16 mouse cellular contexts compared by ENCODE assay signal in the genomic region with DNA sequence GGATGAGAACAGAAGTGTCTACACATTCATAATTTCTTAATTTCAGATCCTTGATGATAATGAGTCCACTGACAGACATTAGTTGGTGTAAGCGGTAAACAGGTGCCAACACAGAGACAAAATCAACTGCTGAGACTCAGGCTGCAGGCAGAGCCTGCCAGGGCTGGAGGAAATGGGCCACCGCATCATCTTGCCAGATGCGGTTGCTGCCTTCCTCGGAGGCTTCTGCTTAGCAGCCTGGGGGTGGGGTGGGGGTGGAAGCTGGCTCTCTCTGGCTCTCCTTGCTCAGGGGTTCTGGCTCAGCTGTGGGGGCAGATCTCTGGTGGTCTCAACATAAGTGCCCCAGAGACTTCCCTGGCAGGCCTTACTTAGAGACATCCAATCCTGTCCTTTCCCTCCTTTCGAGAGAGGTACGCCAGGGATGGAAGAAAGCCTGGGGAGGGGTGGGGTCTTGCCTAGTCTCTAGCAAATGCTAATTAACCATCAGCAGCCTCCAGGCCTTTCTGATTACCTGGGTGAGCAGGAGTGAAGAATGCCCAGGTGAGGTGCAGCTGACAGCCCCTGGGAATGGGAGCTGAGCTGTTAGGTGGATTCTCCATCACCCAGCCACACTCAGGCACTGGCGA. TPM values are rescaled to one million over a fixed set of nuclear protein-coding genes. Genes with fewer than 3 reads are reported as not detected.
A peak's percentile ranks its signal among the peaks of the same experiment; 100 is the strongest.
DNase-seq lines count a peak whose midpoint lies in the region; ATAC-seq and TF ChIP-seq lines count a peak whose summit lies in the region.
"Had no signal": no experiment of that assay in that cellular context is flagged by ENCODE, and none has a peak within 500 bp of the region (broad histone marks: within the 10 kb centered on the region; RNA-seq: fewer than 3 reads in every experiment).

No protein-coding gene starts in this region.

- TF ChIP-seq CTCF in midbrain, postnatal 0 days (IDR thresholded peaks at IDR 0.05) = no peak

- H3K27ac ChIP-seq in forebrain, embryonic 14.5 days (ENCODE audit: low read depth, low read length) = no peak overlapping the region
- no peak overlapping the region for H3K27ac ChIP-seq in forebrain, embryonic 16.5 days (ENCODE audit: low read length)
- no peak overlapping the region for H3K27ac ChIP-seq in midbrain, postnatal 0 days (ENCODE audit: low read depth, low read length)
- H3K27ac ChIP-seq in midbrain, embryonic 10.5 days (replicated peaks) = no peak overlapping the region
- H3K27ac ChIP-seq in neural tube, embryonic 14.5 days (ENCODE audit: low read depth, low read length) = peak overlapping the region; percentile 3
- H3K27ac ChIP-seq: heart, embryonic 10.5 days; intestine, embryonic 15.5 days; kidney, postnatal 0 days; lung, embryonic 15.5 days had no signal

- no peaks in the 10 kb centered on the region for H3K27me3 ChIP-seq in forebrain, embryonic 14.5 days (replicated peaks; ENCODE audit: control insufficient read depth, insufficient read depth, low read length)
- no peaks in the 10 kb centered on the region for H3K27me3 ChIP-seq in forebrain, embryonic 16.5 days (replicated peaks; ENCODE audit: control insufficient read depth, insufficient read depth, low read length)
- no peaks in the 10 kb centered on the region for H3K27me3 ChIP-seq in midbrain, postnatal 0 days (ENCODE audit: insufficient read depth, low read length)
- H3K27me3 ChIP-seq in midbrain, embryonic 10.5 days (ENCODE audit: low read depth, poor library complexity, severe bottlenecking) = peaks cover 6% of the 10 kb centered on the region; the same call in 1 of the 2 replicates
- no peaks in the 10 kb centered on the region for H3K27me3 ChIP-seq in neural tube, embryonic 14.5 days (ENCODE audit: control insufficient read depth, insufficient read depth, low read length)
- H3K27me3 ChIP-seq: intestine, embryonic 15.5 days; lung, embryonic 15.5 days had no signal

- DNase-seq in forebrain, embryonic 14.5 days (ENCODE audit: low spot score) = peak; percentile 10
- DNase-seq in midbrain, postnatal 0 days (ENCODE audit: low spot score) = peak; percentile 31
- DNase-seq in midbrain, embryonic 10.5 days (ENCODE audit: low spot score) = no peak
- peak; percentile 58 to 81 for DNase-seq in thymus, postnatal 36 days
- no peak for DNase-seq in yolk sac, embryonic 10.5 days (ENCODE audit: low spot score)
- DNase-seq: cerebellum, adult 11-12 months; gastrocnemius, postnatal 14 days; heart, postnatal 36 days had no signal

- ATAC-seq in forebrain, embryonic 14.5 days = no peak
- no peak for ATAC-seq in forebrain, embryonic 16.5 days
- no peak for ATAC-seq in midbrain, postnatal 0 days (ENCODE audit: low FRiP score)
- ATAC-seq in neural tube, embryonic 14.5 days (ENCODE audit: low read depth) = peak; percentile 74; the same call in 1 of the 2 replicates
- no peak for ATAC-seq in erythroblast, adult 5-6 weeks (replicated peaks; ENCODE audit: low FRiP score, poor library complexity, severe bottlenecking)
- ATAC-seq: intestine, embryonic 15.5 days had no signal

- H3K9ac ChIP-seq in forebrain, embryonic 14.5 days (ENCODE audit: low read length) = no peak overlapping the region
- no peak overlapping the region for H3K9ac ChIP-seq in forebrain, embryonic 16.5 days (replicated peaks; ENCODE audit: low read depth, low read length)
- H3K9ac ChIP-seq in midbrain, postnatal 0 days (replicated peaks; ENCODE audit: low read length, poor library complexity, severe bottlenecking) = no peak overlapping the region
- no peak overlapping the region for H3K9ac ChIP-seq in neural tube, embryonic 14.5 days (replicated peaks; ENCODE audit: low read depth, low read length)
- H3K9ac ChIP-seq: intestine, embryonic 15.5 days; lung, embryonic 15.5 days had no signal

- no peaks in the 10 kb centered on the region for H3K9me3 ChIP-seq in forebrain, embryonic 14.5 days (replicated peaks; ENCODE audit: control insufficient read depth, low read length)
- H3K9me3 ChIP-seq in forebrain, embryonic 16.5 days (ENCODE audit: control insufficient read depth, low read length) = no peaks in the 10 kb centered on the region
- no peaks in the 10 kb centered on the region for H3K9me3 ChIP-seq in midbrain, postnatal 0 days (ENCODE audit: low read length)
- H3K9me3 ChIP-seq in midbrain, embryonic 10.5 days (replicated peaks) = no peaks in the 10 kb centered on the region
- no peaks in the 10 kb centered on the region for H3K9me3 ChIP-seq in neural tube, embryonic 14.5 days (ENCODE audit: control insufficient read depth, low read length)
- H3K9me3 ChIP-seq: heart, embryonic 10.5 days; intestine, embryonic 15.5 days; lung, embryonic 15.5 days had no signal

- H3K4me3 ChIP-seq in forebrain, embryonic 14.5 days (ENCODE audit: low read depth, low read length) = no peak overlapping the region
- H3K4me3 ChIP-seq in forebrain, embryonic 16.5 days (replicated peaks; ENCODE audit: low read length) = no peak overlapping the region
- no peak overlapping the region for H3K4me3 ChIP-seq in midbrain, postnatal 0 days (ENCODE audit: low read depth, low read length)
- H3K4me3 ChIP-seq in midbrain, embryonic 10.5 days = no peak overlapping the region
- no peak overlapping the region for H3K4me3 ChIP-seq in neural tube, embryonic 14.5 days (ENCODE audit: low read depth, low read length)
- H3K4me3 ChIP-seq: heart, embryonic 10.5 days; intestine, embryonic 15.5 days; lung, embryonic 15.5 days had no signal

- H3K4me2 ChIP-seq in forebrain, embryonic 14.5 days (ENCODE audit: low read length) = no peak overlapping the region
- no peak overlapping the region for H3K4me2 ChIP-seq in forebrain, embryonic 16.5 days (ENCODE audit: low read length)
- no peak overlapping the region for H3K4me2 ChIP-seq in midbrain, postnatal 0 days (ENCODE audit: low read depth, low read length, poor library complexity, severe bottlenecking)
- no peak overlapping the region for H3K4me2 ChIP-seq in neural tube, embryonic 14.5 days (ENCODE audit: low read depth, low read length)
- H3K4me2 ChIP-seq: intestine, embryonic 15.5 days; liver, embryonic 11.5 days; lung, embryonic 15.5 days had no signal

- H3K36me3 ChIP-seq in forebrain, embryonic 14.5 days (ENCODE audit: control insufficient read depth, insufficient read depth, low read length) = no peaks in the 10 kb centered on the region
- H3K36me3 ChIP-seq in forebrain, embryonic 16.5 days (ENCODE audit: control insufficient read depth, insufficient read depth) = no peaks in the 10 kb centered on the region
- no peaks in the 10 kb centered on the region for H3K36me3 ChIP-seq in midbrain, postnatal 0 days (ENCODE audit: insufficient read depth, low read length)
- no peaks in the 10 kb centered on the region for H3K36me3 ChIP-seq in midbrain, embryonic 10.5 days
- no peaks in the 10 kb centered on the region for H3K36me3 ChIP-seq in neural tube, embryonic 14.5 days (ENCODE audit: control insufficient read depth, insufficient read depth, low read length)
- H3K36me3 ChIP-seq: heart, embryonic 10.5 days; intestine, embryonic 15.5 days; lung, embryonic 15.5 days had no signal

- 59% methylated on average over 7 of the region's 7 CpGs for WGBS in forebrain, embryonic 14.5 days
- whole genome bisulfite sequencing in forebrain, embryonic 16.5 days = 51% methylated on average over 7 of the region's 7 CpGs
- WGBS in midbrain, postnatal 0 days = 53% methylated on average over 7 of the region's 7 CpGs
- 65% methylated on average over 7 of the region's 7 CpGs for WGBS in midbrain, embryonic 10.5 days
- 47% methylated on average over 7 of the region's 7 CpGs for WGBS in neural tube, embryonic 14.5 days

- H3K4me1 ChIP-seq in forebrain, embryonic 14.5 days (ENCODE audit: control insufficient read depth, insufficient read depth, low read length) = 0 out of 2 replicates have a peak, but pooled peaks cover 4% of the 10 kb centered on the region
- H3K4me1 ChIP-seq in forebrain, embryonic 16.5 days (replicated peaks; ENCODE audit: control insufficient read depth, insufficient read depth, low read length) = 0 out of 2 replicates have a peak, but pooled peaks cover 6% of the 10 kb centered on the region
- H3K4me1 ChIP-seq in midbrain, postnatal 0 days (ENCODE audit: insufficient read depth, low read length) = peaks cover 4% of the 10 kb centered on the region; the same call in 1 of the 2 replicates
- peaks cover 19% of the 10 kb centered on the region for H3K4me1 ChIP-seq in midbrain, embryonic 10.5 days
- 0 out of 2 replicates have a peak, but pooled peaks cover 5% of the 10 kb centered on the region for H3K4me1 ChIP-seq in neural tube, embryonic 14.5 days (ENCODE audit: control insufficient read depth, insufficient read depth, low read length)
- H3K4me1 ChIP-seq: intestine, embryonic 15.5 days; lung, embryonic 15.5 days had no signal

RNA-seq across cellular contexts. Expression of gene Nxpe4, which starts 52.7 kb away (rescaled TPM):
- 6.1 and 8.4 TPM in 2 replicates for polyA plus RNA-seq in forebrain, embryonic 14.5 days (2014; fragmentation: Nextera tagmentation; extraction: Ambion mirVana)
- polyA plus RNA-seq in forebrain, embryonic 16.5 days (2015; fragmentation: Nextera tagmentation; extraction: Ambion mirVana) = 7.4 and 7.8 TPM in 2 replicates
- 13.5 TPM in 2 replicates for total RNA-seq in midbrain, postnatal 0 days (2014; rRNA removed)
- polyA plus RNA-seq in midbrain, postnatal 0 days (2015; fragmentation: Nextera tagmentation; extraction: Ambion mirVana) = 7.7 and 8.9 TPM in 2 replicates
- polyA plus RNA-seq in midbrain, embryonic 10.5 days (2016; fragmentation: Nextera tagmentation; extraction: Ambion mirVana) = 5.3 and 6.2 TPM in 2 replicates
- polyA plus RNA-seq in neural tube, embryonic 14.5 days (2014; fragmentation: Nextera tagmentation; extraction: Ambion mirVana) = 8.7 and 9.3 TPM in 2 replicates
- total RNA-seq in erythroblast, adult 5-6 weeks (2015; ENCODE audit: low replicate concordance) = 34.1 and 36.3 TPM in 2 replicates
- total RNA-seq in erythroblast, adult 5-6 weeks (2017; ENCODE audit: low replicate concordance) = 35.2 and 35.4 TPM in 2 replicates

Comparison
In these comparisons a context has a peak if more than half of its experiments do, and no peak if none do; other contexts are left out.
1. DNase-seq: peak in forebrain, embryonic 14.5 days (single experiment), midbrain, postnatal 0 days (single experiment) and thymus, postnatal 36 days (2 of 2); none in midbrain, embryonic 10.5 days (single experiment) and yolk sac, embryonic 10.5 days (single experiment).